Mouse (Mus musculus) testis, adult 10 weeks (tissue): ENCODE results near the gene Cxcl15. TPM values are rescaled to one million over a fixed set of nuclear protein-coding genes. Genes with fewer than 3 reads are reported as not detected.

Experiments
- polyA plus RNA-seq: library from polyadenylated mRNA; stranded (reverse); fragments of 350-450 nt; fragmentation: Illumina TruSeq; extraction: RNeasy Lipid Tissue Mini Kit (QIAGEN cat#74804); gene quantifications from one replicate; pipeline ENCODE4 v1.2.3, GENCODE M21; 2014; ENCODE audit warnings: low read depth, low replicate concordance

The Cxcl15 gene
- not detected for polyA plus RNA-seq

GRCm38 (mm10) chr5:90794195-90794625 lies at the start of gene Cxcl15:
TSS of gene Cxcl15 (plus strand) at chr5:90794534.

DNA sequence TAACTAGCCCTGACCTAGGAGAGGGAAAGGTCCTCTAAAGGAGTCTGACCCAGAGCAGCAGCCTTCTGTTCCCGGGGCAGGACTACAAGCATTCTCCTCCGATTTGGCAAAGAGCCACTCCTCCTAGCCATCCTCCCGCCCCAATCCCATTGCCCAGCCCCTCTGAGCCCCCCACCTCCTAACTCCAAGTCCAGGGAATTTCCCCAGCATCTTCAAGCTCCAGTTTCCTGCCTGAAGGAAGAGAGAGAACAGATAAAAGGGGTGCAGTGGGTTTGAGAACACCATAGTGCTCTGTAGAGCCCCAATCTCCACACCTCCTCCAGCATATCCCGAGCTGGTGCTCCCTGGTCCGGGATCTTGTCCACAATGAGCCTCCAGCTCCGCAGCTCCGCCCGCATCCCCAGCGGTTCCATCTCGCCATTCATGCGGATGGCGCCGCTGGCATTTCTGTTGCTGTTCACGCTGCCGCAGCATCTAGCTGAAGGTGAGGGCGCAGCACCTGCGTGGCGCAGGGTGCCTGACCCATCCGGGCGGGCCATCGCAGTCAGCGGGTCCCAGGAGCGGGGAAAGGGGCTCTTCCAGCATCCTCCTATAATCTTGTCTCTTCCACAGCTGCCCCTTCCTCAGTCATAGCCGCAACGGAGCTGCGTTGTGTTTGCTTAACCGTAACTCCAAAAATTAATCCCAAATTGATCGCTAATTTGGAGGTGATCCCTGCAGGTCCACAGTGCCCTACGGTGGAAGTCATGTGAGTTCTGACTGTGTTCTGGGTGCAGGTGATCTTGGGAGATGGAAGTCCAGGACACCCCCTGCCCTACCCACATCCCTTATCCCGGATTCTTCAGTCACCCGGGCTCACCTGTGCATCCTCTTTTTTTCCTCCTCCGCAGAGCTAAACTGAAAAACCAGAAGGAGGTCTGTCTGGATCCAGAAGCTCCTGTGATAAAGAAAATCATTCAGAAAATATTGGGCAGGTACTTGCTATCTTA lies 35.0 kb upstream of the Cxcl15 start, which contains the start of gene Cxcl5:
TSS of gene Cxcl5 (plus strand) at position 284 of the 989 bp plus-strand sequence.

DNA sequence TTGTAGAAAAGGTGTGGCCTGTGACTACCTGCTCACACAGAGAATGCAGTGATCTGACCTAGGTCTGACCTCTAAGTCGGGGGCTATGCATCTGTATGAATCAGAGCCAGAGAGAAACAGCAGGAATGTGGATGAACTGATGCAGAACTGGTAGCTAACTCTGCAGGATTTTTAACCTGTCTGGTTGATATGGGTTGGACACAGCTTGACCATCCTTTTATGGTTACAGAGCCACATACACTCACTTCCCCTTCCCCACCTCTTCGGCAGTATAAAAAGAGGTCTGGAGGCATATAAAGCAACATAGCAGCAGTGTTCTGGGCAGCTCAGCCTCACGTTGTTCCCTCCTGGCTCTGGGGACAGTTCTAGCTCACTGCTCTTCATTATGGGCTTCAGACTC lies 26.1 kb upstream of the Cxcl15 start, which contains the start of gene Ppbp:
TSS of gene Ppbp (plus strand) at position 301 of the 400 bp plus-strand sequence.

DNA sequence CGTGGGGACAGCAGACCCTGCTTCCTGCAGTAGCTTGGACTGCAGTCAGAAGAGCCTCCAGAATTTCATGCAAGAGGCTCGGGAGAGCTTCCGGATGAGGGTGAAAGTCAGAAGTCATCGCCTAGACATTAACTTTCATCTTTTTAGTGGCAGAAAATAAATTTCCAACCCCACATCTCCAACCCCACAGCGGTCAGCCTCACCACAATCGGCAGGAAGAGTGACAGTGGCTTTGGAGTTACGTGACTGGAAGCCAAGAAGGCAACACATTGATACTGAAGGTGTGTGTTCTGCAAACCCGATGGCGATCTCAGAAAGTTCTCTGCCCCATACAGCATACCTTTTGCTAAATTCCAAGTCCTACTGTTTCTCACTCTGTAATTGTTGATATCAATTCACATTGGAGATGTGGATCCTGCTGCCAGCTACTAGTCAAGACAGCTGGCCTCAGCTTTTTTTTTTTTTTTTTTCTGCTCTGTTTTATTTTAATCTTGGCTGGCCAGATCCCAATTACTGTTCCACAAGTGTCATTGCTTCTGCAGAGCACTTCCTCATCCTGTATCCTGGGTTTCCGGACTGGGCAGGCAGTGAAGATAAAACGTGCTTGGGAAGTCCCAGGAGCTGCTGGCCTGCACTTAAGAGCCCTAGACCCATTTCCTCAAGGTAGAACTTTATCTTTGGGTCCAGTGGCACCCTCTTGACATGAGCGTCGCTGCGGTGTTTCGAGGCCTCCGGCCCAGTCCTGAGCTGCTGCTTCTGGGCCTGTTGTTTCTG lies 22.3 kb upstream of the Cxcl15 start, which contains the start of gene Pf4:
TSS of gene Pf4 (plus strand) at position 556 of the 774 bp plus-strand sequence.

GRCm38 (mm10) chr5:90785659-90786588 lies 8.4 kb upstream of the Cxcl15 start, which contains the start of gene Cxcl3:
TSS of gene Cxcl3 (plus strand) at chr5:90786103.

Other genes starting within 250 kb of the Cxcl15 start
- not detected for gene 5830473C10Rik, start 233.4 kb upstream of the Cxcl15 start, polyA plus RNA-seq
- 0.90 TPM for gene Rassf6, start 153.9 kb upstream of the Cxcl15 start, polyA plus RNA-seq
- gene Cxcl5, start 35.2 kb upstream of the Cxcl15 start, polyA plus RNA-seq: not detected
- not detected for gene Ppbp, start 26.0 kb upstream of the Cxcl15 start, polyA plus RNA-seq
- 4.8 TPM for gene Pf4, start 22.1 kb upstream of the Cxcl15 start, polyA plus RNA-seq
- gene Cxcl3, start 8.4 kb upstream of the Cxcl15 start, polyA plus RNA-seq: not detected
- gene Cxcl1, start 96.7 kb downstream of the Cxcl15 start, polyA plus RNA-seq: 0.41 TPM
- gene Cxcl2, start 109.3 kb downstream of the Cxcl15 start, polyA plus RNA-seq: not detected
- 16.0 TPM for gene Mthfd2l, start 136.6 kb downstream of the Cxcl15 start, polyA plus RNA-seq
- 0.87 TPM for gene Epgn, start 232.9 kb downstream of the Cxcl15 start, polyA plus RNA-seq